Mouse (Mus musculus): ENCODE measurements around the gene Lcn10. TPM values are rescaled to one million over a fixed set of nuclear protein-coding genes. Genes with fewer than 3 reads are reported as not detected.

Gene Lcn10
- total RNA-seq (2023; ENCODE audit: inconsistent age), result not detected in 4 replicates

DNA sequence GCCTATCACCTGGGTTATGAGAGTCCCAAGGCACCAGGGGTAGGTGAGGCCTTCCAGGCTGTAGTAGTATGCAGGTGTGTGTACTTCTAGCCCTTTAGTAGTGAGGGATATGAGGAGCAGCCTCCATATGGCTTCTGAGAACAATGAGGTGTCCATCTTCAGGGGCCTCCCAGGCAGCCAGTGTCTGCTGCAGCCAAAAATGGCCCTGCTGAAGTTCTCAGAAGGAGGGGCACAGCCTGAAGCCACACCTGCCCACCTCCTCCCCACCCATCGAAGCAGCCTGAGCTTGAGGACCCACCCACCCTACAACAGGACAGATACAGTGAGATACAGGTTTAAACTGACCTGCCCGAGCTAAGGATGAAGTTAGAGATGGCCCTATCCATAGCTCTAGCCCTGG, at the start of gene Lcn10:
TSS of gene Lcn10 (plus strand) at position 301 of the 400 bp plus-strand sequence.

DNA sequence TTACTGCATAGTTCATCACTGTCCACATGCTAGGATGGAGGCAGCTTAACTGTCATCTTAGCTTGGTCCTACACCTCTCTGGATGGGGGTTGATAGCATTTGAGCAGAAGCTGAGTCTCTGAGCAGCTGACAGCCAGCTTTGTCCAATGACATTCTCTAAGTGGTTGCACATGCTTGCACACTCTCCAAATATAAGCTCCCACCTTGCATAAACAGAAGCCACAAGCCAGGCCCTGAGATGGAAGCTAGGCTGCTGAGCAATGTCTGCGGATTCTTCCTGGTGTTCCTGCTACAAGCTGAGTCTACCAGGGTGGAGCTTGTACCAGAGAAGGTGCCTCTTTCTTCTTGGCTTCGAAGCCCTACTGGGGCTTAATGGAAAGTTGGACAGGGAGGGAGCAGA, 29.6 kb upstream of the Lcn10 start, which contains the start of gene Lcn8:
TSS of gene Lcn8 (plus strand) at position 219 of the 400 bp plus-strand sequence.

DNA sequence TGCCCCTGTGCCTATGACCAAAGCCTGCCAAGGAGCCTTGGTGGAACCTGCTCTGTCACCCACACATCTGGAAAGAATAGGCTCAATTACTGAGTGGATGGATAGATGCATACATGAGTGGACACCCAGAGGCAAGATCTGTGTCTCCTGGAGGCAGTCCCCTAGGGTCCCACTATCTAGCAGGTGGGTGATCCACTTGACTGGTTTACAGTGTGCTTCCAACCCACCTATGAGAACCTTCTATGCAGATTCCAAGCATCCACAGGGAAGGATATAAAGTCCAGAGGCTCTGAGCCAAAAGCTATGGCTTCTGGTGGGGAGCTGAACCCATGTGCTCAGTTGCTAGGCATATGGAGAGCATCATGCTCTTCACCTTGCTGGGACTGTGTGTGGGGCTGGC, 24.9 kb upstream of the Lcn10 start, which contains the start of gene Lcn5:
TSS of gene Lcn5 (plus strand) at position 301 of the 400 bp plus-strand sequence.

DNA sequence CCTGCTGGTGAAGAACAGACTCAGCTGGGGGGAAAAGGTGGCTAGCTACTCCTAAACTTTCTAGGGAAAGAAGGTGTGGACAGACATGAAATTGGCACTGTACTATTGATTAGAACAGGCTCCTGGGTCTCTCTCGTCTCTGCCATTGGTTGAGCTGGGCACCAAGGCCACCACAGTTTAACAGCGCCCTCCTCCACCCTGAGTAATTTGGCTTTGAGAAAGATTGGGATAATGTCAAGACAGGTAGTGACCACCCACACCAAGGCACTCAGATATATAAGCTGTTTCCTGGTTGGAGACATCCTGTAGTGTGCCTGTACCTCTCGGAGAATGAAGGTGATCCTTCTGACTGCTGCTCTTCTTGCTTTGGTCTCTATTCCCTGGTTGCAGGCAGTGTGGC, 6.0 kb upstream of the Lcn10 start, which contains the start of gene Lcn6:
TSS of gene Lcn6 (plus strand) at position 301 of the 400 bp plus-strand sequence.

DNA sequence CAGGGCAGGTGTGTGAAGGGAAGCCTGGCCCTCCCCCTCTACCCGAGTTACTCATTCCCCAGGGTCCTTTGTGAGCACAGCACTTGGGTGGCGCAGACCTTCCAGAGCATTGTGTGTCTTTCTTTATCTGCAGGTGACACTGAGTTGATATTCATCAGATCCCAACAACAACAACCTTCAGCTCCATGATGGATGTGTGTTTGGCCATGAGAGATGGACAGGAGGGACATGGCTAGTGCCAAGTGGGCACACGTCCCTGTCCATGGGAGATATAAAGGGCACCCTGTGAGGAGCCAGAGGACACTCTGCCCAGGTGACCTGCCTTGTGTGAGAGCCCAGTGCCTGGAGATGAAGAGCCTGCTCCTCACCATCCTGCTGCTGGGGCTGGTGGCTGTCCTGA, 17.2 kb downstream of the Lcn10 start, which contains the start of gene Obp2a:
TSS of gene Obp2a (plus strand) at position 301 of the 400 bp plus-strand sequence.

DNA sequence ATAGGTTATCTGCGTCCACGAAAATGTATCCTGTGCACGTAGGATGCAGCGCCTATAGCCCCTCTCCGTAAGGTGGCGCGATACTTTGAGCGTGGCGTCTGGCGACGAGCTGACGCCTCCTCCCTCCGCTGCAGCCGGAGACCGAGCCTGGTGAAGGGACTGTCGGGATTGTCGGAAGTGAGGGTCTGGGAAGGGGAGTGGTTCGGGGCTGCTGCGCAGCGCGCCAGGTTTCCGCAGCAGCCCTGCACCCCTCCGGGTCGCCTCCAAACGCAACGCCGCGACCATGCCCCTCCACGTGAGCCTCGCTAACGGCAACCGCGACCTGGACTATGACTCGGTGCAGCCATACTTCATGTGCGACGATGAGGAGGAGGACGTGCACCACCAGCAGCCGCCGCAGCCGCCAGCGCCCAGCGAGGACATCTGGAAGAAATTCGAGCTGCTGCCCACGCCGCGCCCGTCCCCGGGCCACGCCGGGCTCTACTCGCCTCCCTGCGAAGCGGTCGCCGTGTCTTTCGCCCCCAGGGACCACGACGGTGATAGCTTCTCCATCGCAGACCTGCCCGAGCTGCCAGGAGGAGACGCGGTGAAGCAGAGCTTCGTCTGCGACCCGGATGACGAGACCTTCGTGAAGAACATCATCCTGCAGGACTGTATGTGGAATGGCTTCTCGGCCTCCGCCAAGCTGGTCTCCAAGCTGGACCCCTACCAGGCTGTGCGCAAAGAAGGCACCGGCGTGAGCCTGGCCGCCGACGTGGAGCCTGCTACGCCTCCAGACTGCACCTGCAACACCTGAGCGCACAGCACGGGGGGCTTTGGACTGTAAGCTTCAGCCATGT, 24.3 kb downstream of the Lcn10 start, which contains the start of gene Bmyc:
TSS of gene Bmyc (plus strand) at position 97 of the 839 bp plus-strand sequence.

Other genes with a start within 250 kb of the Lcn10 start
- 0.80 TPM in 1 of 4 replicates, not detected in the others for gene Clic3, start 225.9 kb upstream of the Lcn10 start, total RNA-seq (2023; ENCODE audit: inconsistent age)
- 111 to 124 TPM (median 114 TPM) in 4 replicates for gene Paxx, start 221.6 kb upstream of the Lcn10 start, total RNA-seq (2023; ENCODE audit: inconsistent age)
- gene Ptgds, start 212.7 kb upstream of the Lcn10 start, total RNA-seq (2023; ENCODE audit: inconsistent age), result not detected in 4 replicates
- gene Lcn12, start 188.8 kb upstream of the Lcn10 start, total RNA-seq (2023; ENCODE audit: inconsistent age), result not detected in 4 replicates
- 69.9 to 80.2 TPM (median 72.7 TPM) in 4 replicates for gene Fbxw5, start 182.0 kb upstream of the Lcn10 start, total RNA-seq (2023; ENCODE audit: inconsistent age)
- 0.45 to 2.0 TPM (median 0.80 TPM) in 4 replicates for gene C8g, start 181.0 kb upstream of the Lcn10 start, total RNA-seq (2023; ENCODE audit: inconsistent age)
- 48.8 to 61.5 TPM (median 56.4 TPM) in 4 replicates for gene Traf2, start 135.8 kb upstream of the Lcn10 start, total RNA-seq (2023; ENCODE audit: inconsistent age)
- gene Edf1, start 124.9 kb upstream of the Lcn10 start, total RNA-seq (2023; ENCODE audit: inconsistent age), result 111 to 137 TPM (median 123 TPM) in 4 replicates
- gene Mamdc4, start 107.9 kb upstream of the Lcn10 start, total RNA-seq (2023; ENCODE audit: inconsistent age), result 1.8 to 3.7 TPM (median 2.4 TPM) in 4 replicates
- gene Phpt1, start 107.5 kb upstream of the Lcn10 start, total RNA-seq (2023; ENCODE audit: inconsistent age), result 15.5 to 23.8 TPM (median 21.3 TPM) in 4 replicates
- 0.15 to 0.42 TPM (median 0.19 TPM) in 4 replicates for gene Ajm1, start 101.0 kb upstream of the Lcn10 start, total RNA-seq (2023; ENCODE audit: inconsistent age)
- gene Rabl6, start 74.2 kb upstream of the Lcn10 start, total RNA-seq (2023; ENCODE audit: inconsistent age), result 84.7 to 117 TPM (median 104 TPM) in 4 replicates
- not detected in 4 replicates for gene Ccdc183, start 65.0 kb upstream of the Lcn10 start, total RNA-seq (2023; ENCODE audit: inconsistent age)
- gene Tmem141, start 60.7 kb upstream of the Lcn10 start, total RNA-seq (2023; ENCODE audit: inconsistent age), result 0.99 to 2.1 TPM (median 1.3 TPM) in 3 of 4 replicates, not detected in the other
- gene Fcna, start 54.7 kb upstream of the Lcn10 start, total RNA-seq (2023; ENCODE audit: inconsistent age), result 4.0 to 8.2 TPM (median 6.6 TPM) in 4 replicates
- not detected in 4 replicates for gene Lcn8, start 29.6 kb upstream of the Lcn10 start, total RNA-seq (2023; ENCODE audit: inconsistent age)
- not detected in 4 replicates for gene Lcn5, start 24.8 kb upstream of the Lcn10 start, total RNA-seq (2023; ENCODE audit: inconsistent age)
- not detected in 4 replicates for gene Lcn6, start 5.9 kb upstream of the Lcn10 start, total RNA-seq (2023; ENCODE audit: inconsistent age)
- not detected in 4 replicates for gene Obp2a, start 17.3 kb downstream of the Lcn10 start, total RNA-seq (2023; ENCODE audit: inconsistent age)
- 28.3 to 34.8 TPM (median 29.7 TPM) in 4 replicates for gene Bmyc, start 24.0 kb downstream of the Lcn10 start, total RNA-seq (2023; ENCODE audit: inconsistent age)
- not detected in 4 replicates for gene Obp2b, start 54.3 kb downstream of the Lcn10 start, total RNA-seq (2023; ENCODE audit: inconsistent age)
- gene Lcn3, start 82.8 kb downstream of the Lcn10 start, total RNA-seq (2023; ENCODE audit: inconsistent age), result not detected in 4 replicates
- not detected in 4 replicates for gene Lcn11, start 94.3 kb downstream of the Lcn10 start, total RNA-seq (2023; ENCODE audit: inconsistent age)
- not detected in 4 replicates for gene Gm13539, start 99.5 kb downstream of the Lcn10 start, total RNA-seq (2023; ENCODE audit: inconsistent age)
- not detected in 4 replicates for gene Glt6d1, start 133.1 kb downstream of the Lcn10 start, total RNA-seq (2023; ENCODE audit: inconsistent age)
- gene Lcn9, start 140.4 kb downstream of the Lcn10 start, total RNA-seq (2023; ENCODE audit: inconsistent age), result not detected in 4 replicates
- not detected in 4 replicates for gene Sohlh1, start 164.5 kb downstream of the Lcn10 start, total RNA-seq (2023; ENCODE audit: inconsistent age)
- not detected in 4 replicates for gene Kcnt1, start 181.0 kb downstream of the Lcn10 start, total RNA-seq (2023; ENCODE audit: inconsistent age)

Data from B cell, adult (primary cell).